Mouse (Mus musculus) myocyte (in vitro differentiated cells): ENCODE data around the gene Lmtk2. TPM values are rescaled to one million over a fixed set of nuclear protein-coding genes. Genes with fewer than 3 reads are reported as not detected.

Source experiments
- H3K27me3 ChIP-seq: one replicate; pipeline ENCODE4 v1.6.1; 2011; ENCODE audit not compliant: control insufficient read depth, insufficient read depth, insufficient read length
- H3K36me3 ChIP-seq: one replicate; pipeline ENCODE4 v1.6.1; 2011; ENCODE audit not compliant: control insufficient read depth, insufficient read depth
- H3K4me2 ChIP-seq: one replicate; pipeline ENCODE4 v1.6.1; 2011; ENCODE audit warnings: low read depth, control low read depth
- H3K4me3 ChIP-seq: one replicate; pipeline ENCODE4 v1.5.1; 2011; ENCODE audit warnings: mild to moderate bottlenecking, control low read depth, moderate library complexity
- H3K79me2 ChIP-seq: one replicate; pipeline ENCODE4 v1.6.1; 2011; ENCODE audit not compliant: control insufficient read depth, insufficient read depth
- H3ac ChIP-seq: one replicate; pipeline ENCODE4 v1.6.1; 2011; ENCODE audit not compliant: control insufficient read depth, insufficient read length
- CEBPB ChIP-seq: IDR thresholded peaks from 2 replicates; pipeline ENCODE4 v1.6.1; 2011; ENCODE audit warnings: mild to moderate bottlenecking, moderate library complexity; ENCODE audit not compliant: poor library complexity, insufficient read depth, severe bottlenecking
- E2F4 ChIP-seq: IDR thresholded peaks from one replicate; pipeline ENCODE4 v1.6.1; 2011; ENCODE audit warnings: mild to moderate bottlenecking, control low read depth, moderate library complexity; ENCODE audit not compliant: insufficient read depth
- MAX ChIP-seq: IDR thresholded peaks from one replicate; pipeline ENCODE4 v1.6.1; 2011; ENCODE audit warnings: low read depth, mild to moderate bottlenecking, control low read depth
- MYOD1 ChIP-seq, 3 experiments: IDR thresholded peaks; one replicate each; pipeline ENCODE4 v1.6.1; 2011; ENCODE audit warnings: control low read depth in 2 of 3, low read depth in 2 of 3, mild to moderate bottlenecking in 2 of 3, moderate library complexity in 1 of 3; ENCODE audit not compliant: insufficient read length in 2 of 3, control insufficient read depth in 1 of 3
- MYOG ChIP-seq, 3 experiments: IDR thresholded peaks; one replicate each; pipeline ENCODE4 v1.6.1; 2011; ENCODE audit warnings: control low read depth in 2 of 3, low read depth in 2 of 3, mild to moderate bottlenecking in 2 of 3; ENCODE audit not compliant: insufficient read length in 2 of 3, control insufficient read depth in 1 of 3, insufficient read depth in 1 of 3
- POLR2A ChIP-seq: IDR thresholded peaks from one replicate; pipeline ENCODE4 v1.6.1; 2011; ENCODE audit warnings: low read depth, mild to moderate bottlenecking, control low read depth, moderate library complexity; ENCODE audit not compliant: insufficient read length
- POLR2AphosphoS2 ChIP-seq: IDR thresholded peaks from one replicate; pipeline ENCODE4 v1.6.1; 2011; ENCODE audit warnings: low read depth, control low read depth; ENCODE audit not compliant: insufficient read length
- REST ChIP-seq: IDR thresholded peaks from one replicate; pipeline ENCODE4 v1.6.1; 2011; ENCODE audit warnings: mild to moderate bottlenecking, control low read depth, moderate library complexity; ENCODE audit not compliant: insufficient read depth, insufficient read length
- SRF ChIP-seq: IDR thresholded peaks from one replicate; pipeline ENCODE4 v1.6.1; 2011; ENCODE audit warnings: low read depth; ENCODE audit not compliant: control insufficient read depth, insufficient read length
- TCF12 ChIP-seq: IDR thresholded peaks from one replicate; pipeline ENCODE4 v1.6.1; 2011; ENCODE audit warnings: mild to moderate bottlenecking, control low read depth; ENCODE audit not compliant: poor library complexity, insufficient read depth, severe bottlenecking
- TCF3 ChIP-seq: IDR thresholded peaks from one replicate; pipeline ENCODE4 v1.6.1; 2011; ENCODE audit warnings: low read depth, control low read depth; ENCODE audit not compliant: insufficient read length
- USF1 ChIP-seq: IDR thresholded peaks from one replicate; pipeline ENCODE4 v1.6.1; 2011; ENCODE audit warnings: low read depth, mild to moderate bottlenecking, control low read depth, moderate library complexity
- polyA plus RNA-seq: library from polyadenylated mRNA; unstranded; fragments of >200 nt; fragmentation: generic; extraction: Trizol; gene quantifications from one replicate; pipeline ENCODE4 v1.2.1, GENCODE M21; 2012; ENCODE audit warnings: missing spikeins

The Lmtk2 gene
- polyA plus RNA-seq, 1 experiment, result 4.7 TPM

DNA sequence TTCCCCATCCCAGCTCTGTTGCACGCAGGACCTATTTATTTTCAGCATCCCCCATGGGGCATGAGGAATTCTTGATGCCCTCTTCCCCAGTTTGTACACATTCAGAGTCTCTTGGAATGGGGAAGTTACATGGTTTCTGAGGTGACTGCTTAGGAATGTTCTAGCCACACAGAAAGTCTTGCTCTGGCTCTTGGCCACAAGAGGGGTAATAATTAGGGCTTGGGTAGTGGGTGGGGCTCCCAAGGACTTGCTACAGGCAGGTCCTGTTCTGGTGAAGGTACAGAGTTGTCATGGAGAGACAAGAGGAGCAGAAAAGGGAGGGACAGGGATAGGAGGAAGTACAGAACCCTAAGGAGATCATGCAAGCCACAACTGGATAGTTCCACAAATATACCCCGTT, 34.2 kb upstream of the Lmtk2 start:
- no peaks in the 10 kb centered on the region for H3K79me2 ChIP-seq
- H3K36me3 ChIP-seq, result no peaks in the 10 kb centered on the region
- H3K4me3 ChIP-seq, result no peak overlapping the region
- H3ac ChIP-seq, result no peak overlapping the region
- no peak overlapping the region for H3K4me2 ChIP-seq
- H3K27me3 ChIP-seq, result peaks cover 12% of the 10 kb centered on the region
- TF ChIP-seq POLR2A (no peak), MYOD1 (IDR thresholded peaks at IDR 0.05; ENCODE audit: control insufficient read depth in 1 of 3, insufficient read length in 2 of 3, low read depth in 2 of 3) (no peak), TCF12 (no peak), CEBPB (no peak), POLR2AphosphoS2 (no peak), USF1 (no peak), MYOG (IDR thresholded peaks at IDR 0.05; ENCODE audit: control insufficient read depth in 1 of 3, insufficient read depth in 1 of 3, insufficient read length in 2 of 3, low read depth in 2 of 3) (no peak), REST (no peak), TCF3 (no peak), MAX (no peak), SRF (no peak), E2F4 (no peak)

DNA sequence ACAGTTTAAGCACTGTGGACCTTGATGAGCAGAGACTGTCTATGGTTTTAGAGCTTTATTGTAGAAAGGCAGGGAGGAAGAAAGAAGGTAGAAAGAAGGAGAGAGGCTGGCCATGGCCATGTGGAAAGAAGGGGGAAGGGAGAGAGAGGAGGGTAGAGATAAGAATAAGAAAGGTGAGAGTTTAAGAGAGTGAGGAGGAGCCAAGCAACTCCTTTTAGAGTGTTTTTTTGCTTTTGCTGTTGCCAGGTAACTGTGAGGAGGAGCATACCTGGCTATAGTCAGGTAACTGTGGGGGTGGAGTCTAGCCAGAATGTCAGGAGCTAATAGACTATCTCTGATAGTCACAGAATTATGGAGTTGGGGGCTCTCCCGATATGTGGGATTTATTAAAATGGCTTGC, 30.2 kb upstream of the Lmtk2 start:
- Histone ChIP-seq H3K36me3 (no peaks in the 10 kb centered on the region), H3K79me2 (no peaks in the 10 kb centered on the region), H3K4me2 (no peak overlapping the region), H3K27me3 (no peaks in the 10 kb centered on the region), H3K4me3 (no peak overlapping the region), H3ac (no peak overlapping the region)
- no peak for TF ChIP-seq TCF3
- no peak for TF ChIP-seq E2F4
- no peak for TF ChIP-seq REST
- no peak for TF ChIP-seq MAX
- TF ChIP-seq CEBPB, result no peak
- no peak for TF ChIP-seq SRF
- no peak for TF ChIP-seq POLR2AphosphoS2
- no peak for TF ChIP-seq MYOD1 (IDR thresholded peaks at IDR 0.05; ENCODE audit: control insufficient read depth in 1 of 3, insufficient read length in 2 of 3, low read depth in 2 of 3)

DNA sequence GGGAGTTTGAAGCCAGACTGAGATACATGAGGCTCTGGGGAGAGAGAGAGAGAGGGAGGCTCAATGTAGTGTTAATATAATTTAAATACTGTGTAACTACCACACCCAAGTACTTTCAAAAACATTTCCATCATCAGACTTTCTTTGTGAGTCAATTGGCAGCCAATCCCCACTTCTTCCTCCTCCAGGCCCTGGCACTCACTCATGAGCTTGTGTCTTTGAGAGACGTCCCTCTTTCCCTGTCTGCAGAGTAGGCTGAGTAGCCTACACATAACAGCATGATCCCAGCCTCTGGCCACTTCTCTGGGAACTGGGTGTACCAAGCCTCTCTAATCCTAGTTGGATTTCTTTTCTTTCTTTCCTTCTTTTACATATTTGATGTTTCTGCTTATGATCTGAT, 29.0 kb upstream of the Lmtk2 start:
- Histone ChIP-seq H3K4me3 (no peak overlapping the region), H3K4me2 (no peak overlapping the region), H3K36me3 (no peaks in the 10 kb centered on the region), H3K79me2 (no peaks in the 10 kb centered on the region), H3ac (no peak overlapping the region), H3K27me3 (no peaks in the 10 kb centered on the region)
- no peak for TF ChIP-seq E2F4
- TF ChIP-seq POLR2A, result no peak
- no peak for TF ChIP-seq USF1
- no peak for TF ChIP-seq REST
- TF ChIP-seq CEBPB, result no peak

DNA sequence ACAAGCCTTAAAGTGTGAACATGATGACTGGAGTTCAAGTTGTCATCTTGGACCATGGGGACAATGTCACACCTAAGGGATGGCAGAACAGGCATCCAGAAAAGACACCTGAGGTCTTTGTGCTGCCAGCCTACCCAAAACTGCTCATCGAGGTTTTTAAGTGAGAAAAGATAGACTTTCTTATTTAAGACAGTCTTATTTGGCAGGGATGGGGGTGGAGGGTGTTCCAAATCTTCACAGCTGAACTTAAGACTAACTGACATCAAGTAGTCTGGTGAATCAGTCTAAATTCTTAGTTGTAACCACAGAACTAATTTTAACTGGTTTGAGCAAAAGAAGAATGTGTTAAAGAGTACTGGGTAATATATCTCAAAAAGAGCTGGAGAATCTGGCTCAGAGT, 22.7 kb upstream of the Lmtk2 start:
- TF ChIP-seq TCF3 (no peak), E2F4 (no peak), MYOG (IDR thresholded peaks at IDR 0.05; ENCODE audit: control insufficient read depth in 1 of 3, insufficient read depth in 1 of 3, insufficient read length in 2 of 3, low read depth in 2 of 3) (no peak), REST (no peak), MYOD1 (IDR thresholded peaks at IDR 0.05; ENCODE audit: control insufficient read depth in 1 of 3, insufficient read length in 2 of 3, low read depth in 2 of 3) (no peak), POLR2A (no peak), TCF12 (no peak), CEBPB (no peak), SRF (no peak), MAX (no peak), POLR2AphosphoS2 (no peak), USF1 (no peak)
- Histone ChIP-seq H3K4me2 (no peak overlapping the region), H3K4me3 (no peak overlapping the region), H3K79me2 (no peaks in the 10 kb centered on the region), H3K27me3 (peaks cover 9% of the 10 kb centered on the region), H3ac (no peak overlapping the region), H3K36me3 (no peaks in the 10 kb centered on the region)

DNA sequence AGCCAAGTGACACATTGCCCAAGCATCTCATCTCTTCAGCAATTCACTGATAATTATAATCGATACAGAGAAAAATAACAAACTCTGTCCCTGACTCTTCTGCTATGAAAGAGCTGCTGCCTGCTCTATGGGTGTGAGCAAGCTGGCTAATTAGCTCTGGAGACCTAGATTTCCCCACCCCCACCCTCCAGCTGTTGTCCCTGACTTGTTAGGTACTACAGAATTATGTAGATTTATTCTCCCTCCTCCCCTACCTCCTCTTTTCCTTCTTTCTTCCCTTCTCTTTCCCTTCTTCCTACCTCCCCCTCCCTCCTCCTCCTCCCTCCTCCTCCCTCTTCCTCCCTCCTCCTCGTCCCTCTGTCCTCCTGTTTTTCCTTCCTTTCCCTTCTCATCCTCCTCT, 19.4 kb upstream of the Lmtk2 start:
- Histone ChIP-seq H3K79me2 (no peaks in the 10 kb centered on the region), H3ac (no peak overlapping the region), H3K27me3 (peaks cover 18% of the 10 kb centered on the region), H3K36me3 (no peaks in the 10 kb centered on the region), H3K4me2 (no peak overlapping the region), H3K4me3 (no peak overlapping the region)
- TF ChIP-seq MAX, result no peak
- TF ChIP-seq POLR2A, result no peak
- TF ChIP-seq E2F4, result no peak
- no peak for TF ChIP-seq SRF
- TF ChIP-seq POLR2AphosphoS2, result no peak
- TF ChIP-seq CEBPB, result no peak
- no peak for TF ChIP-seq MYOD1 (IDR thresholded peaks at IDR 0.05; ENCODE audit: control insufficient read depth in 1 of 3, insufficient read length in 2 of 3, low read depth in 2 of 3)
- no peak for TF ChIP-seq REST
- no peak for TF ChIP-seq USF1
- no peak for TF ChIP-seq MYOG (IDR thresholded peaks at IDR 0.05; ENCODE audit: control insufficient read depth in 1 of 3, insufficient read depth in 1 of 3, insufficient read length in 2 of 3, low read depth in 2 of 3)
- no peak for TF ChIP-seq TCF12
- TF ChIP-seq TCF3, result no peak
